Mouse (Mus musculus) testis, adult 2 months (tissue): ENCODE data around the gene Ecpas. TPM values are rescaled to one million over a fixed set of nuclear protein-coding genes. Genes with fewer than 3 reads are reported as not detected.
A peak's percentile ranks its signal among the peaks of the same experiment; 100 is the strongest.

Experiments used
- H3K27ac ChIP-seq: fragments of 200-500 bp; 2 replicates; pipeline ENCODE4 v1.5.1; 2012; ENCODE audit warnings: low read depth, low read length; ENCODE audit not compliant: control insufficient read depth, insufficient read depth
- H3K27me3 ChIP-seq: fragments of 200-500 bp; 2 replicates; pipeline ENCODE4 v1.6.1; 2012; ENCODE audit warnings: mild to moderate bottlenecking, low read length, moderate library complexity; ENCODE audit not compliant: control insufficient read depth, insufficient read depth
- H3K36me3 ChIP-seq: fragments of 200-500 bp; 2 replicates; pipeline ENCODE4 v1.6.1; 2012; ENCODE audit warnings: mild to moderate bottlenecking, low read length; ENCODE audit not compliant: control insufficient read depth, insufficient read depth
- H3K4me1 ChIP-seq: fragments of 200-500 bp; 2 replicates; pipeline ENCODE4 v1.6.1; 2012; ENCODE audit warnings: low read length; ENCODE audit not compliant: control insufficient read depth, insufficient read depth
- H3K4me3 ChIP-seq: fragments of 200-500 bp; 2 replicates; pipeline ENCODE4 v1.5.1; 2012; ENCODE audit warnings: low read depth, mild to moderate bottlenecking, low read length, moderate library complexity, mixed read lengths; ENCODE audit not compliant: control insufficient read depth
- CTCF ChIP-seq: fragments of 200-500 bp; IDR thresholded peaks from 2 replicates; pipeline ENCODE4 v1.5.1; 2012; ENCODE audit warnings: low read depth, mild to moderate bottlenecking, inconsistent platforms, low read length, moderate library complexity; ENCODE audit not compliant: control insufficient read depth, insufficient read depth, insufficient replicate concordance
- POLR2A ChIP-seq: fragments of 200-500 bp; IDR thresholded peaks from 2 replicates; pipeline ENCODE4 v1.6.1; 2012; ENCODE audit warnings: low read depth, mild to moderate bottlenecking, inconsistent platforms, low read length, moderate library complexity; ENCODE audit not compliant: control insufficient read depth
- polyA plus RNA-seq: library from polyadenylated mRNA; depleted of rRNA; stranded (reverse); fragments of >200 nt; gene quantifications from 2 replicates; pipeline ENCODE4 v1.2.3, GENCODE M21; 2012

The Ecpas gene
- polyA plus RNA-seq, 1 experiment = 10.2 TPM

DNA sequence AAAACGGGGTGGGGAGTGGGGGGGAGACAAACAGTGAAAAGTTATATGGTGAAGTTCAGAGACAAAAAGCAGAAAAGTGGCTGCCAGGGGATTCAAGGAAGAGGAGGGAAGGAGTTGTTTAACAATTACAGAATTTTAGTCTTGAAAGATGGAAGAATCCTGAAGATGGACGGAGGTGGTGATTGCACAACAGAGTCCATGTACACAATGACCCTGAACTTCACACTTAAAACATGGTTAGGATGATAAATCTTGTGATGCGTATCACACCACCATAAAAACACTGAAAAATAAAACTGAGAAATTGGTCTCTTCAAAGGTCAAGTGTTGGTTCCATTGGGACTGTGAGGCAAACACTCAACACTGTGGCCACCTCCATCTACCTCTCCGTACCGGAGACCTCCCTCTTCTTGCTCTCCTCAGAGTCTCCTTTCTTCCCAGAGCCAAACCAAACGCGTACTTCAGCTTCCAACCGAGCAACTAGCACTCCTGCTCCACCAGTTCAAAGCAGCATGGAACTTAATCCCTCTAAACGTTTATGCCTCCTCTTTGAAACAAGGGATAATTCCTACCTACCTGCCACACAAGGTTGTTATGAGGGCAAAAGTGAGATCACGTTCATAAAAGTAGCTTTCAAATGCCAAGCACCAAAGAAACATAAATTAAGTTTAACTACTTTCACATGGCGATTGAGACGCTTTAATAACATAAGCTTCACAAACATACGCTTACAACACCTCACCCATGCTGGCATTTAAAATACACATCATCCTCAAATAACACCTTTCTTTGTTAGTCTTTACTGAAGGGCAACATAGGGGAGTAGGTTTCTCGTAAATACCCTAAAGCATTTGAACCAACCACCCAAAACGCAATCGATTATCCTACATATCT lies 2.1 kb downstream of the Ecpas start:
- peaks cover 10% of the 10 kb centered on the region for H3K4me1 ChIP-seq
- no peaks in the 10 kb centered on the region for H3K36me3 ChIP-seq
- peak overlapping the region; percentile 95; the same call in 1 of the 2 replicates for H3K4me3 ChIP-seq
- peak overlapping the region; percentile 80 for H3K27ac ChIP-seq
- no peaks in the 10 kb centered on the region for H3K27me3 ChIP-seq
- no peak for TF ChIP-seq POLR2A
- TF ChIP-seq CTCF = no peak

DNA sequence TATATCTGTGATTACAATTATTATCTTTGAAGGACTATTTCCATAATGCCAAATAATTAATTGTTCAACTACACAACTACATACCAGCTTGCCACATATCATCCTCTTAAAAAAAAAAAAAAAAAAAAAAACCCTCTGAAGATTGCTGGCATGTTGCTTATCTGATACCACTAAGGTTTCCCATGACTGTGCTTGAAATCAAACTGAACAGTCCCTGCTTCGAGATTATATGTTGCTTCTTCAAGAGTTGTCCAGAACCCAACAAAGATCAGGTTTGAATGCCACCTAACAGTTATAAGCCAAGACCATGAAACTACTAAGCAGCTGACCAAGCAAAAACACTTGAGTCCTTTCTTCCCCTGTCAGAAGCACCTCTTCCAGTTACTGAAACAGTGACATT lies 5.1 kb downstream of the Ecpas start:
- Histone ChIP-seq H3K27ac (no peak overlapping the region), H3K27me3 (no peaks in the 10 kb centered on the region), H3K36me3 (no peaks in the 10 kb centered on the region), H3K4me3 (no peak overlapping the region), H3K4me1 (peaks cover 8% of the 10 kb centered on the region)
- TF ChIP-seq CTCF (no peak), POLR2A (no peak)

- no peak overlapping the region for H3K27ac ChIP-seq
- no peak overlapping the region for H3K4me3 ChIP-seq
- no peaks in the 10 kb centered on the region for H3K36me3 ChIP-seq
- no peak for TF ChIP-seq CTCF
- no peak for TF ChIP-seq POLR2A
- H3K4me1 ChIP-seq = no peaks in the 10 kb centered on the region
- H3K27me3 ChIP-seq = no peaks in the 10 kb centered on the region
Measured at GRCm38 (mm10) chr4:58898318-58898717, 14.2 kb downstream of the Ecpas start.

GRCm38 (mm10) chr4:58897436-58897835 lies 15.1 kb downstream of the Ecpas start:
- no peak overlapping the region for H3K4me3 ChIP-seq
- no peaks in the 10 kb centered on the region for H3K4me1 ChIP-seq
- no peaks in the 10 kb centered on the region for H3K36me3 ChIP-seq
- TF ChIP-seq POLR2A (no peak), CTCF (no peak)
- H3K27me3 ChIP-seq = no peaks in the 10 kb centered on the region
- H3K27ac ChIP-seq = no peak overlapping the region

DNA sequence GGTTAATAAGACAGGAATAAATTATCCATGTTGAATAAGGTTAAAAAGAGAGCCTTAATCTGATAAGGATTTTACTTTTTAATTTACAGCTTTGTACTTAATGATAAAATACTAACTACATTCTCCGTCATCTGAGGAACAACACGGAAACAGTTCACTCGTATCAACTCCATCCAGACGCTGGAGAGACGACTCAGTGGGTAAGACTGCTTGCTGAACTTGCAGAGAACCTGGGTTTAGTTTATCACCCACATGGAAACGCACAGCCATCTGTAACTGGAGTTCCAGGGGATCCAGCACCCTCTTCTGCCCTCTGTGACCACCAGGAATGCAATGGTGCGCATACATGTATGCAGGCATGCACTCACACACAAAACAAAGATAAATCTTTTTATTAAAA lies 18.1 kb downstream of the Ecpas start:
- Histone ChIP-seq H3K4me1 (no peaks in the 10 kb centered on the region), H3K27me3 (no peaks in the 10 kb centered on the region), H3K27ac (no peak overlapping the region), H3K36me3 (no peaks in the 10 kb centered on the region), H3K4me3 (no peak overlapping the region)
- no peak for TF ChIP-seq CTCF
- TF ChIP-seq POLR2A = no peak

DNA sequence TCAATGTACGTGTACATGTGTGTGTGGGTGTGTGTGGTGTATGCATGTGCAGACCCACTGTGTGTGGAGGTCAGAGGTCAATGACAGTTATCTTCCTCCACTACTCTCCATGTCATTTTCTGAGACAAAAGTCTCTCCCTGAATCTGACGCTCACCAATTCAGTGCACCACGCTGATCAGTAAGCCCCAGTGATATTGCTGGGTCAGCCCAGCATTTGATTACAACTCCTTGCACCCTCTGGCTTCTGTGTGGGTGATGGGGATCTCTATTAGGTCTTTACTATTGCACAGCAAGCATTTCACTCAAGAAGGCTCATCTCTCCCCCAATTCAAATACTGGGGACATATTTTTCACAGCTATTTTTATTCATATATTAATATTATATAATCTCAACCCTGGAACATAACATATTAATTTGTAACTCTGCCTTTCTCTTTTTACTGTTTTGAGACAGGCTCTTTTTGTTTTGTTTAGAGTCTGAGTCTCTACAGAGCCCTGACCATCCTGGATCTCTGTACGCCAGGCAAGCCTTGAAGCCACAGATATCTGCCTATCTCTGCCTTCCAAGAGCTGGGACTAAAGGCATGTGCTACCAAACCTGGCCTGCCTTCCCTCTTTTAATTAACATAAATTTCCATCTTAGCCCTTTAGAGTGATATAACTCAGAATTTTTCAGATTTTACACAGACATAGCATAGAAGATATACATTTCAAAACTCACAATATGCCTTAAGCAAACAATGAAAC lies 22.3 kb downstream of the Ecpas start:
- Histone ChIP-seq H3K27ac (no peak overlapping the region), H3K4me3 (no peak overlapping the region), H3K4me1 (no peaks in the 10 kb centered on the region), H3K27me3 (no peaks in the 10 kb centered on the region), H3K36me3 (no peaks in the 10 kb centered on the region)
- TF ChIP-seq CTCF (no peak), POLR2A (no peak)

GRCm38 (mm10) chr4:58888568-58888967 lies 24.0 kb downstream of the Ecpas start:
- H3K4me3 ChIP-seq = no peak overlapping the region
- no peaks in the 10 kb centered on the region for H3K36me3 ChIP-seq
- no peaks in the 10 kb centered on the region for H3K4me1 ChIP-seq
- no peaks in the 10 kb centered on the region for H3K27me3 ChIP-seq
- TF ChIP-seq CTCF = no peak
- no peak for TF ChIP-seq POLR2A
- H3K27ac ChIP-seq = no peak overlapping the region
